Mouse (Mus musculus) cerebellum, adult 18-20 months (tissue): ENCODE measurements at regions not wholly inside any gene's neighbourhood (a gene's known extent, or its start where the extent isn't known, plus 50 kb on each side); places are given as distances from the start of the nearest gene placed in this dataset.

Experiments used
- DNase-seq, 2 experiments: peaks; one replicate each; pipeline ENCODE4 v3.0.0; 2021

DNA sequence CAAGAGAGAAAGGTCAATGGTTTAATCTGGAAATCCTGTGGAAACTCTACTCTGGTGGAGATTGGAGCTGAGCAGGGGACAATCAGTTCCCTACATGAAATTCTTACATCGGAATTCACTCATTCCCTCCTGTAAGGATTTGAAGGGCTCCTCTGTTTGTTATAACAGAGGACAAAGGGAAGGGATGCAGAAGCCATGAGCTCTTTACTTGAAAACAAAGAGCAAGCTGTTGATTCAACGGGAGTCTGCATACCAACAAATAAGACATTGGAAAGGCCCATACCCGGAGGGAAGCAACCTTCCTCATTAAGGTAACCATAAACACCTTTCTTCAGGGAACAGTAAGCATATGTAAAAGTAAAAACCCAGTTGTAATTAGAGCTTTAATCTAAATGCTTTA, 359.3 kb downstream of the Cenpc1 start:
- no peak for DNase-seq

GRCm38 (mm10) chr5:85677872-85678271, 387.5 kb downstream of the Cenpc1 start:
- DNase-seq, result no peak

DNA sequence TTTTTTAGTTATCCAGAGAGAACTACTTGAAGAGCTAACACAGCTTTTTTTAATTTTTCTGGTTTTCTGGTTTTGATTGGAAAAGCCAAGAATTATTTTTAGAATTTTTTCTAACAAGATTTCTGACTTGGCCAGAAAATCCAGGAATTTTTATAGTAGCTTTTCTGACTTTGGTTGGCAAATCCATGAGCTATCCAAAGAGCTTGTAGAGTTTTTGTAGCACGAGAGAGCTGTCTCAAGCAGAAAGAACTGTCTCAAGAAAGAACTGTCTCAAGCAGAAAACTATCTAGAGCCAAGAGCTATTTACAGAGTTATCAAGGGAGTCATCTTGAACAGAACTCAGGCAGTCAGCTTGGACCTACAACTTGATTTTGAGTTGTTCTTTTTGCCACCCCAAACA, 394.3 kb downstream of the Cenpc1 start:
- no peak for DNase-seq

- no peak for DNase-seq
These were observed 403.9 kb downstream of the Cenpc1 start for GRCm38 (mm10) chr5:85661487-85661886.

DNA sequence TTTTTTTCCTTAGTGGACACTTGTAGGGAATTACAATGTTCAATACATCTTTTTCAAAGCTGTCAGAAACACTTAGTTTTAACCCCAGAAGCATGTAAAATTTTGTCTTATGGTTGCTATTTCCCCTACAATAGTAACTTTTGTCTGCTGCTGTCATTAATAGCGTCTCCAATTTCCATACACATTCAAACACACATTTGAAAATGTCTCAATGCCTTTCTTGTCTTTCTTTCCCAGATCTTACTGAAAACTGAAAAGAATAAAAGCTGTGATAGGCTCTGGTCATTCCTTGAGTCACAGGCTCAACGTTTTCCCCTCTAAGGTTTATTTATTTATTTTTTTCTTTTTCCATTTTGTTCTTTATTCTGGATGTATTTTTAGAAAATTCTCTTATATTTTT, 444.3 kb downstream of the Cenpc1 start:
- no peak for DNase-seq

GRCm38 (mm10) chr5:85614783-85615182, 450.6 kb downstream of the Cenpc1 start:
- DNase-seq, result no peak

- DNase-seq, result no peak
These were observed 452.8 kb downstream of the Cenpc1 start for GRCm38 (mm10) chr5:85612606-85613005.

- DNase-seq, result no peak
These were observed 456.3 kb downstream of the Cenpc1 start for GRCm38 (mm10) chr5:85609104-85609503.

- DNase-seq, result no peak
These were observed 467.2 kb downstream of the Cenpc1 start for GRCm38 (mm10) chr5:85598164-85598563.

- no peak for DNase-seq
These were observed 470.3 kb downstream of the Cenpc1 start for GRCm38 (mm10) chr5:85595082-85595447.

GRCm38 (mm10) chr5:85594413-85595081, 470.8 kb downstream of the Cenpc1 start:
- no peak for DNase-seq

DNA sequence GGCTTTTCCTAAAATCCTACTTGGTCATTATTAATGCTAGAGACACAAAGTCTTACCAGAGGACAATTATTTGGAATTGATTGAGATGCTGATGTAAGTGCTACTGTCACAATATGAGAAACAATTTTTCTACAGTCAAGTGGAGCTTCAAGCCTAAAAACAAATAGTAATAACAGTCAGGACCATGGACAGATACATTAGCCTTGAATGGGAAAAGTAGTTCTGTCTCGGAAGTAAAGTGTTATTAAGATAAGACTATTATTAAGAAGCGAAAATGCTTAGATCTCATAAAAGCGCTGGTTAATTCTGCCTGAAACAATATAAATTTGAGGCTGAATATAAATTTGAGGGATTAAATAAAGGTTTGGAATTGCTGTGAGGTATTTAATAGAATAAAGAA, 473.1 kb downstream of the Cenpc1 start:
- no peak for DNase-seq

- peak; percentile 1 to 35 for DNase-seq
These were observed 478.7 kb downstream of the Cenpc1 start for GRCm38 (mm10) chr5:85586727-85587126.

GRCm38 (mm10) chr5:85572531-85572930, 492.9 kb downstream of the Cenpc1 start:
- no peak for DNase-seq

- peak; percentile 51 to 59 for DNase-seq
These were observed 493.4 kb downstream of the Cenpc1 start for GRCm38 (mm10) chr5:85571967-85572366.

GRCm38 (mm10) chr5:85571381-85571780, 494.0 kb downstream of the Cenpc1 start:
- peak; percentile 44 to 45 for DNase-seq

DNA sequence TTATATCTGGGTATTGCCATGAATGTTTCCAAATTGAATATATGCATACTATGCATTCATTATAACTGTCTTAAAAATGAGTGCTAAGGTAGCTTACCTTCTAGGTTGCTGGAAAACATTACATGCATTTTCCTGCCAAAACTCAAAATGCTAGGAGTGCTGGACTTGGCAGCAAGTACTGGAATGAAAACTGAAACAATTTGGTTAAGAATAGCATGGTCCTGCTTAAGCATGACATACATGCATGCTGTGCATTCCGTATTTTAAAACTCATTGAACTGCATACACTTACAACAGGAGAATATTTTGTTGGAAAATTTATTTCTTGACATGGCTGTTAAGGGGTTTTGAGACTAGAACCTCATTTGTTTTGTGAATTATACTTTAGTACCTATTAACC, 529.1 kb downstream of the Cenpc1 start:
- DNase-seq, result no peak

- DNase-seq, result no peak
These were observed 539.8 kb downstream of the Cenpc1 start for GRCm38 (mm10) chr5:85525385-85526194.

DNA sequence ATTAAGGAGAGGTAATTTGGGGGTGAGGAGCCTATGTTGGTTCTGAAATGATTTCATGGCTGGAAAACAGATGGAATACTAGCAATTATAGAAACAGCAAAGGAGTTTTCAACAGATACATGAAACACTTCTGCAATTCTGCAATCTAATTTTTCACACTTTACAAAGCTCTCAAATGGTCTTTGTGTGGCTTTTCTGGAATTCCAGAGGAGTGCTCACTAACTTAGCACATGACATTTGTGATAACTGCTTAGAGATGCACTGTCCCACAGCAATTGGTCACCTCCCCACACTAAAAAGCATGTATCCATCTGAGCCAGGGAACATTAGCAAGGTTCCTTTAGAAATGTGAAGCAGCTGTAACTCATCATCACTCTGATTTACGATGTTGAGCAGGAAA, 560.1 kb downstream of the Cenpc1 start:
- DNase-seq, result no peak

DNA sequence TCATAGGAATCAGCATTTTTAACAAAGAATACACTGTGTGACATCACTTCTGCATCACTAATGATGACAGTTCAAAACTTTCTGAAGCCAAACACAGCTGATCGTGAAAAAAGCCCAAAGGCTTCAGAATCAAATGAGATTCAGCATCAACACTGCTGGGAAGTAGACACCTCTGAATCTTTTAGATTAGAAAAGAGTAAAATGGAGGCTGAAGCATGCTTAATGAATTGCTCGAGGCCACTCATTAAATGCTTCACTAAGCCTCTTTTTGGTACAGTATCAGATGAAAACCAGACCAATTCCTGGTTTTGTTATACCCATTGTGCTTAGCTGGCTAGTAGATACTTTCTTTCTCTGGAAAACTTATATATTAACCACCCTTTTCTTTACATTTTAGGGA, 568.1 kb downstream of the Cenpc1 start:
- DNase-seq, result no peak

DNA sequence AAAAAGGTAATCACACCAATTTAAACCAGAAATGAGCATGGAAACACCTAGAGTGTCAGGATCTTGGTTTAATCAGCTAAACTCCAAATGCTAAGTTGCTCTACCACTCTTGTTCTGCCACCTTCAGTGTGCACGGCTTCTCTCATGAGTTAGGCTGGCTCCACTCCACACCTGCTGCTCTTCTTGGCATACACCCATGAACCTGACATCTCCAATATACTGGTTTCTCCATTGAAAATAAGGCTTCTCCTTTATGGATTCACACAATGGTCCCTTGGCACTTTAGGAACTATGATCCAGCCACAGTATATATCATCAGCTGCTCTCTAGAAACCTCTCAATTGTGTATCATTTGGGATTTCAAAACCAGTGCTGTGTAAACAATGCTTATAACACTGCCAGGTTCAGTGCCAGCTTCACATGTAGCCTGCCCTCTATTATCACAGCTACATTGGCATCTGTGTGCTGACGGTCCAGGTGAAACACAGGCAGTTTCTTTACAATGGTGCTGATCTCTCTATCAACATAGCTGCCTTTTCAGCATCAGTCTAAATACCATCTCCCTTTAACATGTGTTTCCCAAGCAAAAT, 579.6 kb downstream of the Cenpc1 start:
- DNase-seq, result no peak

GRCm38 (mm10) chr5:85485157-85485556, 580.2 kb downstream of the Cenpc1 start:
- DNase-seq, result no peak

GRCm38 (mm10) chr5:85467811-85468210, 597.6 kb downstream of the Cenpc1 start:
- DNase-seq, result no peak

DNA sequence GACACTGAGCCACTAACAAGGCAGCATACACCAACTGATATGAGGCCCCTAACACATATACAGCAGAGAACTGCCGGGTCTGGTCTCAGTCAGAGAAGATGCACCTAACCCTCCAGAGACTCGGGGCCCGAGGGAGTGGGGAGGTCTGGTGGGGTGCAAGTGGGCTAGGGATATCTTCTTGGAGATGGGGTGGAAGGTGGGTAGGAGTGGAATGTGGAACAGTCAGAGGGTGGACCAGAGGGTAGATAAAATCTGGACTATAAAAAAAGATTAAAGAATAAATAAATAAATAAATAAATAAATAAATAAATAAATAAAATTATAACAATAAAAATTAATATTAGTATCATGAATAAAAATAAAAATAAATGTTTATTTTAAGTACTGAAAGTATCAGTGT, 598.2 kb downstream of the Cenpc1 start:
- DNase-seq, result no peak
